Mouse (Mus musculus): ENCODE measurements at regions not wholly inside any gene's neighbourhood (a gene's known extent, or its start where the extent isn't known, plus 50 kb on each side); places are given as distances from the start of the nearest gene placed in this dataset.

GRCm38 (mm10) chr11:85966207-85966606, 80.0 kb downstream of the Tbx4 start:
- no peak for DNase-seq (ENCODE audit: low spot score)

DNA sequence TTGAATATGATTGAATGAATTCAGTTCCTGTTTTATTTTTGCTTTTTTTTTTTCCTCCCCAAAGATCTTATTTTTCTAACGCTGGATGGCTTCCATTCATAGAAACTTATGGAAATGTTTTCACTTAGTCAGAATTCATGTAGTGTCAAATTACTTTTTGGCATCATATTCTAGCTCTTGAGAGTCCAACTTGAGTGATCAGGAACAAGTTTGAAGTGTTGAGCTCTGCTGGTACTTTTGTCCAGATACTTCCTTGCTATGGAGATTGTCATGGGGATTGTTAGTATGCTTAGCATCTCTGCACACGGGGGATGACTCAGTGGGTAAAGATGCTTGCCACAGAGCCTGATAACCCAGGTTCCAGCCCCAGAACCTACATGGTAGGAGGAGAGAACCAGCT, 84.1 kb downstream of the Tbx4 start:
- no peak for DNase-seq (ENCODE audit: low spot score)

DNA sequence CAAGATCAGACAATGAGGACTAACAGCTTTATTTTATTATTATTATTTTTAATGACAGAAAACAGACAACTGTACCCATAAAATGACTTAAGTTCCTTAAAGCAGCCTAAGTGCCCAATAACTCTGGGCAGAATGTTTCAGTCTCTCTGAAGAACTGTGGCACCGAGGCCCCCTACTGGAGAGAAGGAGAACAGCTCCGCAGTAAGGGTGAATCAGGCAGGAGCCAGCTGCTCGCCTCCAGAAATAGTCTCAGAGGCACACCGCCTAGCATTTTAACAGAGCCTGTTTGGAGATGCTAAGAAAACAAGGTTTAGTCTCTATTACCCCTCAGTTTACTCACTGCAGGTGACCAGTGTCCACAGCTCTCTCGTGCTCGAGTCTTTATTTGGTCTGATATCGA, 86.2 kb downstream of the Tbx4 start:
- DNase-seq (ENCODE audit: low spot score) = peak; percentile 12

- no peak for DNase-seq (ENCODE audit: low spot score)
Observed at GRCm38 (mm10) chr11:85973736-85974135, 87.5 kb downstream of the Tbx4 start.

- DNase-seq (ENCODE audit: low spot score) = no peak
Observed at GRCm38 (mm10) chr11:85976693-85977434, 90.6 kb downstream of the Tbx4 start.

DNA sequence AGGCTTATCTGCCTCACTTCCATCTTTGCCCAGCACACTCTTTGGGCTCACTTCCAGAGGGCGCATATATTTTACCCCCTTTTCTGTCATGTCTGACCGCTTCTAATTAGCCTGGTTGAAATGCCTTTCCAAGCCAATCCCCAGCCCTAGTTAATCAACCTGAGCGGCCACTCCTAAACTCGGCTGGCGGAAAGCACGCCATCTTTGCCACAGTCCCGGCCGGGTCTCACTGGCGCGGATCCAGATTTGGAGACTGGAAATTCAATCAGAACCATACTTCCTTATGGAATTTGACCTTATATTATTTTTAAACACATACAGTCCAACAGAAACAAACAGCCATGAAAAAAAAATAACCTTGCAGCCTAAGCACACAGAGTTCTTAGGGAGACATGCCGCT, 94.2 kb downstream of the Tbx4 start:
- DNase-seq (ENCODE audit: low spot score) = no peak

- no peak for DNase-seq (ENCODE audit: low spot score)
Observed at GRCm38 (mm10) chr11:85981561-85981960, 95.3 kb downstream of the Tbx4 start.

GRCm38 (mm10) chr11:85986338-85986737, 100.1 kb downstream of the Tbx4 start:
- no peak for DNase-seq (ENCODE audit: low spot score)

- no peak for DNase-seq (ENCODE audit: low spot score)
Observed at GRCm38 (mm10) chr11:85987181-85987580, 101.0 kb downstream of the Tbx4 start.

GRCm38 (mm10) chr11:85989536-85989935, 103.3 kb downstream of the Tbx4 start:
- no peak for DNase-seq (ENCODE audit: low spot score)

- no peak for DNase-seq (ENCODE audit: low spot score)
Observed at GRCm38 (mm10) chr11:85989940-85990493, 103.8 kb downstream of the Tbx4 start.

GRCm38 (mm10) chr11:85995318-85996095, 109.3 kb downstream of the Tbx4 start:
- DNase-seq (ENCODE audit: low spot score) = no peak

- DNase-seq (ENCODE audit: low spot score) = no peak
Observed at GRCm38 (mm10) chr11:85996686-85997085, 110.5 kb downstream of the Tbx4 start.

DNA sequence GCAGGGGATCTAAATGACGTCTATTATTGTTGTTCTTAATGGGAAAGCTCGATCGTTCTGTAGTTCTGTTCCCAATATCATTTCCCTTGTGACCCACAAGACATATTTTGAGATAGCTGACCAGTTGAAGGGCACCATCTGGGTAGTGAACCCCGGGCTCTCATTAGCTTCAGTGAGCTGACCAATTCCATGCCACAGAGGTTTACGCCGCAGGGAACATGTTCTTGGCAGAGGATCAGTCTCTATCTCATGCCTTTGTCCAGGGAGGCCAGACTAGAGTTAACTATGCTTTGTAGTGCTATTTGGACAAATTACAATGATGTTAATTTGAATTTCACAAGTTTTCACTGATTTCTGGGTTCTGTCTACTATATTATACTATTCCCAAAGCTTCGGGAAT, 117.1 kb downstream of the Tbx4 start:
- no peak for DNase-seq (ENCODE audit: low spot score)

GRCm38 (mm10) chr11:86005284-86005683, 119.1 kb downstream of the Tbx4 start:
- no peak for DNase-seq (ENCODE audit: low spot score)

GRCm38 (mm10) chr11:86005899-86006445, 119.8 kb downstream of the Tbx4 start:
- no peak for DNase-seq (ENCODE audit: low spot score)

DNA sequence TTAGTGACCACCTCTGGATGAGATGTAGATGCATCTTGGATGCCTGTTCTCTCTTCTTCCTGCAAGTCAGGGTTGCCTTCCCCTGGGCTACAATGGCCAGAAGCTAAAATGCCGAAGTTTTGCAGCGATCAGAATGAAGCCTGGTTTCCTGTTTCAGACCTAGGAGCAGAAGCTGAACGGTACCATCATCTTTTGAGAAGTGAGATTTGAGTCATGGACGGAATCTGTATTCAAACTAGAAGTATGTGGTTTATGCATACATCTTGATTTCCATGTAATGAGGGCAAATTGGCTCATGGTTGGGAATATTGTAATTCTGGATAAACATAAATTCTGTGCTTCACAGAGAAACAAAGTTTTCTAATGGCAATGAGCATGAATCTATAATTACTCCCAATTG, 120.6 kb downstream of the Tbx4 start:
- DNase-seq (ENCODE audit: low spot score) = no peak

Data from spleen, adult 12 weeks (tissue).